Mouse (Mus musculus): ENCODE data around the gene Zbtb46. TPM values are rescaled to one million over a fixed set of nuclear protein-coding genes. Genes with fewer than 3 reads are reported as not detected.
A peak's percentile ranks its signal among the peaks of the same experiment; 100 is the strongest.

Zbtb46 gene
- polyA plus RNA-seq, 1 experiment from 2014 or later: 19.1 TPM

DNA sequence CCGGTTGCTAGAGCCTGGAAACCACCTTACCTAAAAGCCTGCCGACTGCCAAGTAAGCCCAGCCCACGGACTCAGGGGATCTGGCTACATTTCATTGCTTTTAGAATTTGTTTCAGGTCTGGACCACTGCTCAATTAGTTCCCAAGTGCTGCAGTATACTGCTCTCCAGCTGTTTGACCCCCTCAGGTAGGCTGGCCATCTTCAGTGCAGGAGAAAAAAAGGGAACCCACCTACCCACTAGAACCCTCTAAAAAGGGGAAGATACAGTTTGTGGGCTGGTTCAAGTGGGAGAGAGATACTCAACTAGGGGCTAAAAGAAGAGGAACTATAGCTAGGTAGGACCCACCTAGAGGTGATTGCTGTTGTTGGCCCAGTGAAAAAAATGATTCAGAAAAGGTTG lies 33.0 kb upstream of the Zbtb46 start:
- Histone ChIP-seq H3K36me3 (ENCODE audit: control insufficient read depth, insufficient read depth, low read length) (no peaks in the 10 kb centered on the region), H3K9ac (ENCODE audit: low read depth, low read length) (no peak overlapping the region), H3K4me3 (ENCODE audit: low read length) (no peak overlapping the region), H3K9me3 (ENCODE audit: control insufficient read depth, low read length) (no peaks in the 10 kb centered on the region), H3K4me1 (ENCODE audit: control insufficient read depth, insufficient read depth, low read depth, low read length) (no peaks in the 10 kb centered on the region), H3K4me2 (ENCODE audit: low read length) (no peak overlapping the region), H3K27ac (ENCODE audit: low read depth, low read length) (no peak overlapping the region), H3K27me3 (replicated peaks; ENCODE audit: control insufficient read depth, insufficient read depth, low read length) (no peaks in the 10 kb centered on the region)
- ATAC-seq: no peak
- WGBS: 37% methylated on average over 3 of the region's 3 CpGs

GRCm38 (mm10) chr2:181491432-181492205 lies 32.4 kb upstream of the Zbtb46 start:
- no peak overlapping the region for H3K4me2 ChIP-seq (ENCODE audit: low read length)
- H3K9me3 ChIP-seq (ENCODE audit: control insufficient read depth, low read length): no peaks in the 10 kb centered on the region
- ATAC-seq: no peak
- WGBS: 26% methylated on average over 7 of the region's 7 CpGs
- no peak overlapping the region for H3K27ac ChIP-seq (ENCODE audit: low read depth, low read length)
- no peak overlapping the region for H3K4me3 ChIP-seq (ENCODE audit: low read length)
- no peaks in the 10 kb centered on the region for H3K27me3 ChIP-seq (replicated peaks; ENCODE audit: control insufficient read depth, insufficient read depth, low read length)
- no peak overlapping the region for H3K9ac ChIP-seq (ENCODE audit: low read depth, low read length)
- no peaks in the 10 kb centered on the region for H3K36me3 ChIP-seq (ENCODE audit: control insufficient read depth, insufficient read depth, low read length)
- H3K4me1 ChIP-seq (ENCODE audit: control insufficient read depth, insufficient read depth, low read depth, low read length): no peaks in the 10 kb centered on the region

DNA sequence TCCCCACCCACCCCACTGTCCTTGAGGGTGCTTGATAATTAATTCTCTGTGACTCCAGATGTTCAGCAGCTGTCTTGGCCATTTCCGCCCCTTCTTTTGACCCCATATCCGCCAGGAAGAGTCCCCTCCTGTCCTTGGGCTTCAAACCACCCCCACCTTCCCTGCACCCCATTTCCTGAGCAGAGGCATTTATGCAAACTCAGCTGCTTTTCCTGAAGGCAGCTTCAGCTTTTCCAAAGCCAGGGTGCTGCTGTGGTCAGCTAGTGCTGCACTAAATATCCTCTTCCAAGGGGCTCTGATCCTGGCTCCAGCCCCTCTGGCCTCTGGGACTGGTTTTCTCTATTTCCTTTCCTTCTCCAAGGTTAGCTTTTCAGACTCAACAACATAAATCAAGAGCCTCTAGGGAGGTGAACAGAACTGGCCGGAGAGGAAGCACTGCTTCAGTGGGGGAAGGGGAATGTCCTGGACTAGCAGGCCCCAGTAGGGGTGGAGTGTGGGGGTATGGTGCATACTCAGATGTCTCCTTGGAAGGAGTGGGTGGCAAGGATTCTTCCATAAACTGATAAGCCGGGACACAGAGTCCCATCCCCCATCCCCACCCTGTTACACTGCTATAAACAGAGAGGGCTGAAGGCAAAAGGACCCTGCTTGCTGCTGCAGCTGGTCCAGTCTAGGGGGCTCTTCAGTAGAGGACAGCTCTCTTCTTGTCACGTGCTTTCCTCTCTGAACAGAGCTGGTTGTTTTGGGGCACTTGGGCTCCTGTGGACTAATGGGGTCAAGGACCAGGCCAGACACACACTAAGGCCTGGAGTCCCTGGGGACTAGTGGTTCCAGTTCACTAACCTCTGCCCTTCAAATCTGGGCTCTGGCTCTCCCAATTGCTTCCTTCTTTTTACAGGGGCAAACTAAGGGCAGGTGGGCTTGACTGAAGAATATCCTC lies 28.4 kb upstream of the Zbtb46 start:
- WGBS: 35% methylated on average over 5 of the region's 5 CpGs
- no peaks in the 10 kb centered on the region for H3K4me1 ChIP-seq (ENCODE audit: control insufficient read depth, insufficient read depth, low read depth, low read length)

GRCm38 (mm10) chr2:181485741-181486140 lies 26.5 kb upstream of the Zbtb46 start:
- no peak overlapping the region for H3K4me3 ChIP-seq (ENCODE audit: low read length)
- no peaks in the 10 kb centered on the region for H3K4me1 ChIP-seq (ENCODE audit: control insufficient read depth, insufficient read depth, low read depth, low read length)
- H3K9me3 ChIP-seq (ENCODE audit: control insufficient read depth, low read length): no peaks in the 10 kb centered on the region
- no peak overlapping the region for H3K4me2 ChIP-seq (ENCODE audit: low read length)
- H3K36me3 ChIP-seq (ENCODE audit: control insufficient read depth, insufficient read depth, low read length): no peaks in the 10 kb centered on the region
- no peak overlapping the region for H3K27ac ChIP-seq (ENCODE audit: low read depth, low read length)
- H3K9ac ChIP-seq (ENCODE audit: low read depth, low read length): no peak overlapping the region
- ATAC-seq: no peak
- WGBS: 31% methylated on average over 1 of the region's 1 CpGs
- H3K27me3 ChIP-seq (replicated peaks; ENCODE audit: control insufficient read depth, insufficient read depth, low read length): no peaks in the 10 kb centered on the region

More for the DNA sequence above, 28.4 kb upstream of the Zbtb46 start:
- H3K27me3 ChIP-seq (replicated peaks; ENCODE audit: control insufficient read depth, insufficient read depth, low read length): no peaks in the 10 kb centered on the region
- H3K9me3 ChIP-seq (ENCODE audit: control insufficient read depth, low read length): no peaks in the 10 kb centered on the region
- H3K4me2 ChIP-seq (ENCODE audit: low read length): no peak overlapping the region
- H3K27ac ChIP-seq (ENCODE audit: low read depth, low read length): 0 out of 2 replicates have a peak overlapping the region, but pooled peaks have one; percentile 29
- no peak overlapping the region for H3K4me3 ChIP-seq (ENCODE audit: low read length)
- no peak overlapping the region; the same call in 1 of the 2 replicates for H3K9ac ChIP-seq (ENCODE audit: low read depth, low read length)
- ATAC-seq: no peak; the same call in 1 of the 2 replicates
- no peaks in the 10 kb centered on the region for H3K36me3 ChIP-seq (ENCODE audit: control insufficient read depth, insufficient read depth, low read length)

- no peaks in the 10 kb centered on the region for H3K36me3 ChIP-seq (ENCODE audit: control insufficient read depth, insufficient read depth, low read length)
- no peaks in the 10 kb centered on the region for H3K27me3 ChIP-seq (replicated peaks; ENCODE audit: control insufficient read depth, insufficient read depth, low read length)
- no peaks in the 10 kb centered on the region for H3K9me3 ChIP-seq (ENCODE audit: control insufficient read depth, low read length)
- ATAC-seq: no peak
- no peak overlapping the region for H3K4me2 ChIP-seq (ENCODE audit: low read length)
- no peaks in the 10 kb centered on the region for H3K4me1 ChIP-seq (ENCODE audit: control insufficient read depth, insufficient read depth, low read depth, low read length)
- WGBS: 77% methylated on average over 6 of the region's 6 CpGs
- no peak overlapping the region for H3K9ac ChIP-seq (ENCODE audit: low read depth, low read length)
- no peak overlapping the region for H3K27ac ChIP-seq (ENCODE audit: low read depth, low read length)
- H3K4me3 ChIP-seq (ENCODE audit: low read length): no peak overlapping the region
Observed at GRCm38 (mm10) chr2:181484456-181485233, 25.4 kb upstream of the Zbtb46 start.

DNA sequence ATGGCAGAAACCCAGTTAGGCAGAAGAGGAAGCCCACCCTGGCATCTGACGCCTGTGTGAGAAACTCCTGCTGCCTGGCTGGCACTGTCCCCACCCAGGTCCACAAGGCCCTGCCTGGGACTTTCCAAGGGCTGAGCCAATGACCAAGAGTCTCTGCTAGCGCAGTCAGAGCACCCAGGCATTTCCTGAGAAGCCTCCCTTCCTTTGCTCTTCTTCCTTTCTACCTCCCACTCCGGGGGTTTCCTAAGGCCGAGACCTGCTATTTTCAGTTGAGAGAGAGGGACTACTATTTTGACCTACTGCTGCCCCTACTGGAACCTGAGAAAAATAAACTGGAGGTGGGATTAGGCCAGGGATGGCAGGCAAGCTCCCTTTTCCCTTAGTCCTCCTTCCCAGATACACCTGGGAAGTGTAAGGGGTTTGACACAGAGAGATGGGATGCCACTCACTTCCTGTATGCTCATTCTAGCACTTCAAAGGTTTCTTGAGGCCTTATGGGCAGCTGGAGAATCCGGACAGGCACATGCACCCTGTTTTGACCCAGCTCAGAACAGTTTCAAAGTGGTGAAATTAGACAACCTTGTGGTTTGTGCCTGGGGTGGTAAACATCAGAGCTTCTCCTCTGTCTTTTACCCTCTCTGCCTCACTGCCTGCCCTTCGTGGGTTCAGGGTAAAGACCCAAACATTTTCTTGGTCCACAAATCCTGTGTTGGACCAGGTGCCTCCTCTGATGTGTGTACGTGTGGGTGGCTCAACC lies 24.5 kb upstream of the Zbtb46 start:
- Histone ChIP-seq H3K4me3 (ENCODE audit: low read length) (no peak overlapping the region), H3K4me2 (ENCODE audit: low read length) (no peak overlapping the region), H3K4me1 (ENCODE audit: control insufficient read depth, insufficient read depth, low read depth, low read length) (no peaks in the 10 kb centered on the region), H3K27ac (ENCODE audit: low read depth, low read length) (no peak overlapping the region), H3K36me3 (ENCODE audit: control insufficient read depth, insufficient read depth, low read length) (no peaks in the 10 kb centered on the region), H3K9ac (ENCODE audit: low read depth, low read length) (peak overlapping the region; percentile 22; the same call in 1 of the 2 replicates), H3K9me3 (ENCODE audit: control insufficient read depth, low read length) (no peaks in the 10 kb centered on the region), H3K27me3 (replicated peaks; ENCODE audit: control insufficient read depth, insufficient read depth, low read length) (no peaks in the 10 kb centered on the region)
- WGBS: 30% methylated on average over 7 of the region's 7 CpGs
- ATAC-seq: no peak

- WGBS: 57% methylated on average over 2 of the region's 2 CpGs
- Histone ChIP-seq H3K4me2 (ENCODE audit: low read length) (no peak overlapping the region), H3K36me3 (ENCODE audit: control insufficient read depth, insufficient read depth, low read length) (no peaks in the 10 kb centered on the region), H3K4me3 (ENCODE audit: low read length) (no peak overlapping the region), H3K9ac (ENCODE audit: low read depth, low read length) (no peak overlapping the region), H3K4me1 (ENCODE audit: control insufficient read depth, insufficient read depth, low read depth, low read length) (no peaks in the 10 kb centered on the region), H3K9me3 (ENCODE audit: control insufficient read depth, low read length) (no peaks in the 10 kb centered on the region), H3K27me3 (replicated peaks; ENCODE audit: control insufficient read depth, insufficient read depth, low read length) (no peaks in the 10 kb centered on the region), H3K27ac (ENCODE audit: low read depth, low read length) (no peak overlapping the region)
- ATAC-seq: no peak
Observed at GRCm38 (mm10) chr2:181483120-181483519, 23.9 kb upstream of the Zbtb46 start.

- Histone ChIP-seq H3K9me3 (ENCODE audit: control insufficient read depth, low read length) (no peaks in the 10 kb centered on the region), H3K4me3 (ENCODE audit: low read length) (no peak overlapping the region), H3K36me3 (ENCODE audit: control insufficient read depth, insufficient read depth, low read length) (no peaks in the 10 kb centered on the region), H3K4me1 (ENCODE audit: control insufficient read depth, insufficient read depth, low read depth, low read length) (no peaks in the 10 kb centered on the region; the same call in 1 of the 2 replicates), H3K9ac (ENCODE audit: low read depth, low read length) (no peak overlapping the region), H3K4me2 (ENCODE audit: low read length) (no peak overlapping the region), H3K27me3 (replicated peaks; ENCODE audit: control insufficient read depth, insufficient read depth, low read length) (no peaks in the 10 kb centered on the region), H3K27ac (ENCODE audit: low read depth, low read length) (no peak overlapping the region)
- WGBS: 71% methylated on average over 1 of the region's 1 CpGs
- ATAC-seq: no peak
Observed at GRCm38 (mm10) chr2:181472256-181472827, 13.1 kb upstream of the Zbtb46 start.
